Mouse (Mus musculus) inflammation-experienced regulatory T-cells, adult 16 weeks (primary cell): ENCODE data around the gene Grm2. TPM values are rescaled to one million over a fixed set of nuclear protein-coding genes. Genes with fewer than 3 reads are reported as not detected.

Source experiments
- polyA plus RNA-seq: library from polyadenylated mRNA; unstranded; fragments of 100-300 nt; shearing (Covaris generic); gene quantifications from one replicate; pipeline ENCODE4 v1.2.1, GENCODE M21; 2017

Grm2 gene
- not detected for polyA plus RNA-seq

GRCm38 (mm10) chr9:106655884-106656720 is at the start of gene Grm2:
Gene Grm2 (minus strand): TSS chr9:106656082.

DNA sequence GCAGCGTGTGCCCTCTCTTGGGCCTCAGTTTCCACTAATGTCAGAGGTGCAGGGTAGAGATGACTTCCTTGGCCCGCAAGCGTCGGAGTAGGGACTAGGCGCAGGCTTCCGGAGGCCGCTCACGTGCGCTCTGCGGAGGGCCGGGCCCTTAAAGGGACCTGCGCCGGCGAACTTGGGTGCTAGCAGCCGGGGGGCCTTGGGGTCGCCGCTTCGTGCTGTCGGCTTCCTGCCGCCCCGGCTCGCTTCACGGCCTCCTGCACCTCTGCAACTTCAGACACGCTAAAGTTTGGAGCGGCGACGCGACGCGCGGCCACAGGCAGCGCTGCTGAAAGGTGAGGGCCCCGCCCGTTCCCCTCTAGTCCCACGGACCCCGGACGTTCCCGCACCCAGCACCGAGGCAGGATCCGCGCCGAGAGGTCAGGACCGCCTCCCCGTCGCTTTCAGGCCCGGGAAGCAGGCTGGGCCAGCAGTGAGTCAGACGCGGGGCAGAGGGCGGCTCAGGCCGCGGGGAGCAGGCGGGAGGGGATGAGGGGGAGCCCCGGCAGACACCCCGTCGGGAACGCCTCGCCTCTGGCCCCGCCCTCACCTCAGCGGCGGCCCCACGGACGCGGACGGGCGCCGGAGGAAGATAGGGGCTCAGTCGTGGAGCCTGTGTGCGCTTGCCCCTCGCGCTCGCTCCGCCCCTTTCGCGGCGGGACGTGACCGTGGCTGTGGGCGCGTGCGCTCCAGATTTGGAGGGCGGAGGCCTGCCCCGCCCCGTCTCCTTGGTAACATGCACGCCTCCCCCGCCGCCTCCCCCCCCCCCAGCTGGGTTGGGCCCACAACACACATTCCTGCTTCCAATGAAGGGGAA is 29.6 kb upstream of the Grm2 start, which contains the start of gene Tex264:
Tex264 (minus strand) TSS at position 679 of the 853 bp plus-strand sequence.

DNA sequence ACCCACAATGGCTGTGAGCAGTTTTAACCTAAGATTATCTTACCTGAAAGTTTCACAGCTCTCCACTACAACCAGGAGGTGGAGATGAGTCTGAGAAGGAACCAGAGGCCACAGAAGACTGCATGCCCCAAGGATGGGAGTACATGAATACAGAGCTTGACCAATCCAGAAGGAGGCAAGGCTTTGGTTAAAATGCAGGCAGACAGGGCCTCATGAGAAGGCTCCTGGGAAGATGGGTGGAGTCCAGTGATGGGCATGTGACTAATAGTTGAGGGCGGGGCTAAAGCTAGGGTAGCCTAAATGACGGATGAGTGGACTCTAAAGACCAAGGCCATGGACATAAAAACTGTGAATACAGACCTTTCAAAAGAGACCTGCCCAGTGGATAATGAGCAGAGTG is 29.6 kb downstream of the Grm2 start, which contains the start of gene Iqcf6:
Iqcf6 (plus strand) TSS at position 301 of the 400 bp plus-strand sequence.

Other genes starting within 250 kb of the Grm2 start
- gene Rpl29, start 226.6 kb downstream of the Grm2 start, polyA plus RNA-seq = 568 TPM
- 17.9 TPM for gene Acy1, start 217.8 kb downstream of the Grm2 start, polyA plus RNA-seq
- 19.1 TPM for gene Abhd14b, start 208.6 kb downstream of the Grm2 start, polyA plus RNA-seq
- 20.1 TPM for gene Abhd14a, start 208.4 kb downstream of the Grm2 start, polyA plus RNA-seq
- gene Pcbp4, start 202.8 kb downstream of the Grm2 start, polyA plus RNA-seq = 20.5 TPM
- not detected for gene Gpr62, start 190.1 kb downstream of the Grm2 start, polyA plus RNA-seq
- 82.3 TPM for gene Rrp9, start 180.1 kb downstream of the Grm2 start, polyA plus RNA-seq
- gene Parp3, start 179.1 kb downstream of the Grm2 start, polyA plus RNA-seq = 84.4 TPM
- gene Iqcf1, start 156.1 kb downstream of the Grm2 start, polyA plus RNA-seq = not detected
- not detected for gene Iqcf5, start 141.5 kb downstream of the Grm2 start, polyA plus RNA-seq
- not detected for gene Iqcf3, start 94.5 kb downstream of the Grm2 start, polyA plus RNA-seq
- gene Iqcf4, start 85.1 kb downstream of the Grm2 start, polyA plus RNA-seq = not detected
- not detected for gene Iqcf6, start 29.5 kb downstream of the Grm2 start, polyA plus RNA-seq
- 77.6 TPM for gene Tex264, start 29.8 kb upstream of the Grm2 start, polyA plus RNA-seq
- gene Rad54l2, start 133.1 kb upstream of the Grm2 start, polyA plus RNA-seq = 4.4 TPM
- 52.8 TPM for gene Dcaf1, start 165.8 kb upstream of the Grm2 start, polyA plus RNA-seq
- 1.7 TPM for gene Rbm15b, start 231.3 kb upstream of the Grm2 start, polyA plus RNA-seq
- 133 TPM for gene Manf, start 235.9 kb upstream of the Grm2 start, polyA plus RNA-seq